8 mouse cellular contexts compared by ENCODE assay signal in genomic region chr9:36832529-36832928, GRCm38 (mm10). TPM values are rescaled to one million over a fixed set of nuclear protein-coding genes. Genes with fewer than 3 reads are reported as not detected.
DNase-seq lines count a peak whose midpoint lies in the region; ATAC-seq and TF ChIP-seq lines count a peak whose summit lies in the region.

No protein-coding gene starts in this region.

- DNase-seq in thymus, postnatal 14 days = peak; percentile 12
- no peak for DNase-seq in thymus, adult 2 months
- peak; percentile 30 to 60 for DNase-seq in heart, adult 9 months (ENCODE audit: low spot score in 2 of 2)
- peak; percentile 14 to 30 for DNase-seq in kidney, adult 8-10 months
- DNase-seq in limb, embryonic 10.5 days (ENCODE audit: low spot score) = peak; percentile 84

- peaks cover 5% of the 10 kb centered on the region for H3K27me3 ChIP-seq in thymus, adult 2 months (ENCODE audit: control insufficient read depth, insufficient read depth, low read length)
- peaks cover 12% of the 10 kb centered on the region; the same call in 1 of the 2 replicates for H3K27me3 ChIP-seq in embryonic facial prominence, embryonic 15.5 days
- peaks cover 45% of the 10 kb centered on the region for H3K27me3 ChIP-seq in limb, embryonic 10.5 days (ENCODE audit: low read depth, poor library complexity, severe bottlenecking)
- no peaks in the 10 kb centered on the region for H3K27me3 ChIP-seq in midbrain, embryonic 12.5 days
- H3K27me3 ChIP-seq in stomach, embryonic 14.5 days (ENCODE audit: control insufficient read depth, insufficient read depth, low read length) = 0 out of 2 replicates have a peak, but pooled peaks cover 2% of the 10 kb centered on the region

- TF ChIP-seq POLR2A in thymus, adult 2 months (IDR thresholded peaks at IDR 0.05; ENCODE audit: control insufficient read depth, extremely low read depth, insufficient read depth, low read length, poor library complexity) = no peak

- peak overlapping the region; percentile 71 for H3K4me2 ChIP-seq in embryonic facial prominence, embryonic 15.5 days (replicated peaks)
- H3K4me2 ChIP-seq in midbrain, embryonic 12.5 days (replicated peaks) = peak overlapping the region; percentile 62
- peak overlapping the region; percentile 62 for H3K4me2 ChIP-seq in stomach, embryonic 14.5 days (replicated peaks; ENCODE audit: low read depth, low read length)

- ATAC-seq in embryonic facial prominence, embryonic 15.5 days (ENCODE audit: insufficient number of reproducible peaks, low FRiP score, low TSS enrichment, low read depth) = peak; percentile 83
- peak; percentile 92 for ATAC-seq in midbrain, embryonic 12.5 days (ENCODE audit: low FRiP score, low read depth)
- ATAC-seq in stomach, embryonic 14.5 days (ENCODE audit: insufficient number of reproducible peaks, insufficient read depth, low FRiP score, low read depth) = peak; percentile 87

- no peak overlapping the region for H3K27ac ChIP-seq in thymus, adult 2 months (ENCODE audit: control insufficient read depth, insufficient read depth, low read length)
- H3K27ac ChIP-seq in embryonic facial prominence, embryonic 15.5 days (replicated peaks) = peak overlapping the region; percentile 55
- peak overlapping the region; percentile 56; the same call in 1 of the 2 replicates for H3K27ac ChIP-seq in limb, embryonic 10.5 days
- H3K27ac ChIP-seq in midbrain, embryonic 12.5 days (replicated peaks) = peak overlapping the region; percentile 90
- no peak overlapping the region for H3K27ac ChIP-seq in stomach, embryonic 14.5 days (ENCODE audit: low read length)

- no peak for TF ChIP-seq CTCF in thymus, adult 2 months (IDR thresholded peaks at IDR 0.05; ENCODE audit: borderline replicate concordance, control insufficient read depth, extremely low read depth, insufficient read depth, low read length, poor library complexity)

- no peak overlapping the region for H3K4me3 ChIP-seq in thymus, adult 2 months (ENCODE audit: control insufficient read depth, insufficient read depth, low read length)
- H3K4me3 ChIP-seq in embryonic facial prominence, embryonic 15.5 days (replicated peaks) = peak overlapping the region; percentile 50
- peak overlapping the region; percentile 62 for H3K4me3 ChIP-seq in limb, embryonic 10.5 days
- peak overlapping the region; percentile 74 for H3K4me3 ChIP-seq in midbrain, embryonic 12.5 days
- H3K4me3 ChIP-seq in stomach, embryonic 14.5 days (ENCODE audit: low read depth, low read length) = peak overlapping the region; percentile 28

- H3K9me3 ChIP-seq in embryonic facial prominence, embryonic 15.5 days (replicated peaks) = no peaks in the 10 kb centered on the region
- no peaks in the 10 kb centered on the region for H3K9me3 ChIP-seq in limb, embryonic 10.5 days (replicated peaks)
- no peaks in the 10 kb centered on the region for H3K9me3 ChIP-seq in midbrain, embryonic 12.5 days
- no peaks in the 10 kb centered on the region for H3K9me3 ChIP-seq in stomach, embryonic 14.5 days (ENCODE audit: control insufficient read depth, low read depth, low read length)

- no peaks in the 10 kb centered on the region for H3K4me1 ChIP-seq in thymus, adult 2 months (replicated peaks; ENCODE audit: control insufficient read depth, insufficient read depth, low read length)
- peaks cover 16% of the 10 kb centered on the region for H3K4me1 ChIP-seq in embryonic facial prominence, embryonic 15.5 days
- peaks cover 19% of the 10 kb centered on the region for H3K4me1 ChIP-seq in limb, embryonic 10.5 days
- peaks cover 26% of the 10 kb centered on the region for H3K4me1 ChIP-seq in midbrain, embryonic 12.5 days
- H3K4me1 ChIP-seq in stomach, embryonic 14.5 days (ENCODE audit: control insufficient read depth, insufficient read depth, low read length) = no peaks in the 10 kb centered on the region

- H3K9ac ChIP-seq in embryonic facial prominence, embryonic 15.5 days = peak overlapping the region; percentile 21
- peak overlapping the region; percentile 89 for H3K9ac ChIP-seq in midbrain, embryonic 12.5 days (replicated peaks)
- H3K9ac ChIP-seq in stomach, embryonic 14.5 days (replicated peaks; ENCODE audit: low read depth, low read length) = 0 out of 2 replicates have a peak overlapping the region, but pooled peaks have one; percentile 2

- 2% methylated on average over 31 of the region's 32 CpGs for WGBS in thymus, adult 2 months
- WGBS in embryonic facial prominence, embryonic 15.5 days = 1% methylated on average over 31 of the region's 32 CpGs
- WGBS in limb, embryonic 10.5 days = 1% methylated on average over 32 of the region's 32 CpGs
- WGBS in midbrain, embryonic 12.5 days = 0% methylated on average over 31 of the region's 32 CpGs
- under 1% methylated on average over 32 of the region's 32 CpGs for WGBS in stomach, embryonic 14.5 days

- H3K36me3 ChIP-seq in thymus, adult 2 months (ENCODE audit: control insufficient read depth, insufficient read depth, low read length) = no peaks in the 10 kb centered on the region
- H3K36me3 ChIP-seq in embryonic facial prominence, embryonic 15.5 days = no peaks in the 10 kb centered on the region
- H3K36me3 ChIP-seq in limb, embryonic 10.5 days = no peaks in the 10 kb centered on the region
- H3K36me3 ChIP-seq in midbrain, embryonic 12.5 days = peaks cover 14% of the 10 kb centered on the region; the same call in 1 of the 2 replicates
- H3K36me3 ChIP-seq in stomach, embryonic 14.5 days (ENCODE audit: control insufficient read depth, insufficient read depth, low read length) = no peaks in the 10 kb centered on the region

RNA-seq across cellular contexts. Expression of gene Fez1, which starts 10.9 kb away (rescaled TPM):
- 0.30 and 0.55 TPM in 2 replicates for polyA plus RNA-seq in thymus, adult 2 months (2012; rRNA removed)
- polyA plus RNA-seq in embryonic facial prominence, embryonic 15.5 days (2015; fragmentation: Nextera tagmentation; extraction: Ambion mirVana) = 48.2 and 53.9 TPM in 2 replicates
- 10.0 and 10.1 TPM in 2 replicates for polyA plus RNA-seq in limb, embryonic 10.5 days (2016; fragmentation: Nextera tagmentation; extraction: Ambion mirVana)
- polyA plus RNA-seq in midbrain, embryonic 12.5 days (2016; fragmentation: Nextera tagmentation; extraction: Ambion mirVana) = 452 and 456 TPM in 2 replicates
- 24.0 and 25.5 TPM in 2 replicates for polyA plus RNA-seq in stomach, embryonic 14.5 days (2014; fragmentation: Nextera tagmentation; extraction: Ambion mirVana)

RNA-seq across cellular contexts. Expression of gene Ei24, which starts 35.3 kb away (rescaled TPM):
- polyA plus RNA-seq in thymus, adult 2 months (2012; rRNA removed) = 30.2 and 55.9 TPM in 2 replicates
- 101 TPM in 2 replicates for polyA plus RNA-seq in embryonic facial prominence, embryonic 15.5 days (2015; fragmentation: Nextera tagmentation; extraction: Ambion mirVana)
- polyA plus RNA-seq in limb, embryonic 10.5 days (2016; fragmentation: Nextera tagmentation; extraction: Ambion mirVana) = 84.3 and 91.1 TPM in 2 replicates
- 107 and 109 TPM in 2 replicates for polyA plus RNA-seq in midbrain, embryonic 12.5 days (2016; fragmentation: Nextera tagmentation; extraction: Ambion mirVana)
- 45.8 and 49.6 TPM in 2 replicates for polyA plus RNA-seq in stomach, embryonic 14.5 days (2014; fragmentation: Nextera tagmentation; extraction: Ambion mirVana)

Comparison
In these comparisons a context has a peak if more than half of its experiments do, and no peak if none do; other contexts are left out.
1. H3K27ac ChIP-seq: peak in embryonic facial prominence, embryonic 15.5 days (single experiment), limb, embryonic 10.5 days (single experiment) and midbrain, embryonic 12.5 days (single experiment); none in thymus, adult 2 months (single experiment) and stomach, embryonic 14.5 days (single experiment).
2. H3K9ac ChIP-seq: peak in every context shown above with its lines; median percentile 89 in midbrain, embryonic 12.5 days; 21 in embryonic facial prominence, embryonic 15.5 days; 2 in stomach, embryonic 14.5 days.
3. Peak in every context shown above with its lines, with median percentiles within 50 percentile points of each other: ATAC-seq and H3K4me2 ChIP-seq.